Mouse (Mus musculus) NIH3T3 (cell line): ENCODE results near the gene Fam122c.
"Not testable (repeated sequence)": the region's sequence is repeated elsewhere in the genome, so short reads cannot be mapped to it uniquely, and the experiment has no call there.

Experiments used
- DNase-seq: peaks from one replicate; pipeline ENCODE4 v3.0.0-alpha.2; 2012; ENCODE audit warnings: low read depth

The Fam122c gene

GRCm38 (mm10) chrX:53273124-53273523 is at the start of gene Fam122c:
Gene Fam122c (plus strand): TSS chrX:53273424.
- DNase-seq: no peak

- DNase-seq: no peak
These were observed 48.8 kb upstream of the Fam122c start for GRCm38 (mm10) chrX:53224353-53224944.

- DNase-seq: no peak
These were observed 41.3 kb upstream of the Fam122c start for GRCm38 (mm10) chrX:53231965-53232364.

- DNase-seq: peak; percentile 77
These were observed 39.5 kb upstream of the Fam122c start for GRCm38 (mm10) chrX:53233689-53234088.

- no peak for DNase-seq
These were observed 36.8 kb upstream of the Fam122c start for GRCm38 (mm10) chrX:53236404-53236803.

- DNase-seq: peak; percentile 29
These were observed 35.3 kb upstream of the Fam122c start for GRCm38 (mm10) chrX:53237971-53238370.

- no peak for DNase-seq
These were observed 33.2 kb upstream of the Fam122c start, which contains the start of gene Plac1 for GRCm38 (mm10) chrX:53240011-53240410. Gene Plac1 (minus strand): TSS chrX:53240111.

GRCm38 (mm10) chrX:53255195-53255594 is 18.0 kb upstream of the Fam122c start:
- peak; percentile 54 for DNase-seq

GRCm38 (mm10) chrX:53266186-53266585 is 7.0 kb upstream of the Fam122c start:
- no peak for DNase-seq

- DNase-seq: peak; percentile 78
These were observed 4.4 kb upstream of the Fam122c start for GRCm38 (mm10) chrX:53268856-53269255.

GRCm38 (mm10) chrX:53269289-53270062 is 3.7 kb upstream of the Fam122c start, which contains the start of gene Fam122b:
Gene Fam122b (minus strand): TSS chrX:53269805.
- DNase-seq: peak; percentile 96

- no peak for DNase-seq
These were observed 3.2 kb upstream of the Fam122c start for GRCm38 (mm10) chrX:53270063-53270432.

- DNase-seq: not testable (repeated sequence)
These were observed 1.6 kb upstream of the Fam122c start for GRCm38 (mm10) chrX:53271628-53272027.

GRCm38 (mm10) chrX:53287924-53288323 is 14.7 kb downstream of the Fam122c start:
- DNase-seq: peak; percentile 63

- DNase-seq: no peak
These were observed 47.3 kb downstream of the Fam122c start for GRCm38 (mm10) chrX:53320564-53320963.

GRCm38 (mm10) chrX:53321111-53321510 is 47.9 kb downstream of the Fam122c start:
- DNase-seq: no peak

GRCm38 (mm10) chrX:53330396-53330795 is 57.2 kb downstream of the Fam122c start:
- no peak for DNase-seq

GRCm38 (mm10) chrX:53337355-53337754 is 64.1 kb downstream of the Fam122c start:
- DNase-seq: peak; percentile 24

GRCm38 (mm10) chrX:53341531-53341930 is 68.3 kb downstream of the Fam122c start:
- DNase-seq: peak; percentile 68

- DNase-seq: no peak
These were observed 75.2 kb downstream of the Fam122c start for GRCm38 (mm10) chrX:53348374-53348773.

GRCm38 (mm10) chrX:53364668-53365383 is 91.6 kb downstream of the Fam122c start:
- no peak for DNase-seq

GRCm38 (mm10) chrX:53369534-53370365 is 96.5 kb downstream of the Fam122c start:
- peak; percentile 50 for DNase-seq
